Mouse (Mus musculus) T-helper 17 cell (primary cell): ENCODE data around the gene Cfap65.

Experiments used
- in situ Hi-C, 2 experiments: fragments of 300-600 bp; cut with MboI, MseI; formaldehyde crosslinking; loops; 1 replicate in 1 of 2; 2 replicates in 1 of 2; pipeline ENCODE4 v1.15.1; 2025; ENCODE audit warnings: high pct_unique_total_duplicates in 2 of 2

The Cfap65 gene

GRCm38 (mm10) chr1:74935402-74935801 is at the start of gene Cfap65:
Gene Cfap65 (minus strand): TSS chr1:74935599.
- in situ Hi-C loops: no loop called here

GRCm38 (mm10) chr1:74977001-74977400 is 41.6 kb upstream of the Cfap65 start:
- in situ Hi-C loops: no loop called here

GRCm38 (mm10) chr1:74975936-74976335 is 40.5 kb upstream of the Cfap65 start:
- in situ Hi-C loops: no loop called here

GRCm38 (mm10) chr1:74973590-74973989 is 38.2 kb upstream of the Cfap65 start:
- in situ Hi-C loops: no loop called here

GRCm38 (mm10) chr1:74971353-74972050 is 36.1 kb upstream of the Cfap65 start:
- in situ Hi-C loops: no loop called here

- in situ Hi-C loops: no loop called here
Observed at GRCm38 (mm10) chr1:74967962-74968580, 32.7 kb upstream of the Cfap65 start.

GRCm38 (mm10) chr1:74964494-74965215 is 29.3 kb upstream of the Cfap65 start:
- in situ Hi-C loops: no loop called here

- in situ Hi-C loops: no loop called here
Observed at GRCm38 (mm10) chr1:74962853-74963227, 27.4 kb upstream of the Cfap65 start.

- in situ Hi-C loops: no loop called here
Observed at GRCm38 (mm10) chr1:74962126-74962852, 26.9 kb upstream of the Cfap65 start.

- in situ Hi-C loops: no loop called here
Observed at GRCm38 (mm10) chr1:74961722-74962121, 26.3 kb upstream of the Cfap65 start.

GRCm38 (mm10) chr1:74960059-74960458 is 24.7 kb upstream of the Cfap65 start:
- in situ Hi-C loops: no loop called here

GRCm38 (mm10) chr1:74951556-74952210 is 16.3 kb upstream of the Cfap65 start, which contains the start of gene Ihh:
Gene Ihh (minus strand): TSS chr1:74951672.
- in situ Hi-C loops: loop anchor here in 1 of 2 experiments (5.0 kb wide), 1 partner anchor 91 kb away; no protein-coding TSS in a partner anchor

GRCm38 (mm10) chr1:74950576-74951490 is 15.4 kb upstream of the Cfap65 start:
- in situ Hi-C loops: loop anchor here in 1 of 2 experiments (5.0 kb wide), 1 partner anchor 91 kb away; no protein-coding TSS in a partner anchor

GRCm38 (mm10) chr1:74950066-74950465 is 14.7 kb upstream of the Cfap65 start:
- in situ Hi-C loops: loop anchor here in 1 of 2 experiments (5.0 kb wide), 1 partner anchor 92 kb away; no protein-coding TSS in a partner anchor

GRCm38 (mm10) chr1:74949666-74950050 is 14.3 kb upstream of the Cfap65 start:
- in situ Hi-C loops: loop anchor here (5.0 to 10.0 kb wide), 7 partner anchors 63 to 325 kb away; partner anchors contain the start of genes Nhej1 (in 1 of the 2) and Resp18 (in 1 of the 2)

- in situ Hi-C loops: loop anchor here (5.0 to 10.0 kb wide), 6 partner anchors 63 to 326 kb away; partner anchors contain the start of genes Nhej1 (in 1 of the 2) and Resp18 (in 1 of the 2)
Observed at GRCm38 (mm10) chr1:74948784-74949665, 13.6 kb upstream of the Cfap65 start.

GRCm38 (mm10) chr1:74947986-74948670 is 12.7 kb upstream of the Cfap65 start:
- in situ Hi-C loops: loop anchor here (5.0 to 10.0 kb wide), 6 partner anchors 64 to 327 kb away; partner anchors contain the start of genes Nhej1 (in 1 of the 2) and Resp18 (in 1 of the 2)
